Mouse (Mus musculus): ENCODE results near the gene Fam160b1. TPM values are rescaled to one million over a fixed set of nuclear protein-coding genes. Genes with fewer than 3 reads are reported as not detected.

Gene Fam160b1
- total RNA-seq, 2 experiments from 2014 or later, result 10.5 to 11.1 TPM

DNA sequence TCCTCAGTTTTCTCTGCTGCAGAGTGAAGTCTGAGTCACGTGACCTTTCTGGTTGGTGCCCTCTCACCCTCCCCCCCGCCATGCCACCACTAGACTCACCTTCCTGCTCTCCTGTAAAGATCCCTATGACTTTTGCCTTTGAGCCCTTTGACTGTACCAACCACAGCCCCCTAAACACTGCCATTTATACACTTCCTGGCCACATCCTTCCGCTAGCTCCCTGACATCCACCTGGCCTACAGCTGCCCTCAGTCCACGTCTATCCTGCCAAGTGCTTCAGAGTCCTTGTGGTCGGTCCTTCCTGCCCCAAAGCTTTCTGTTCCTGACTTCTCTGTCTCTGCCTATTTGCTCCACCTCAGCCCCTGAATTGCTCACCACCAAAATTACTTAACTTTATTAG is 16.6 kb upstream of the Fam160b1 start:
- DNase-seq, result no peak

DNA sequence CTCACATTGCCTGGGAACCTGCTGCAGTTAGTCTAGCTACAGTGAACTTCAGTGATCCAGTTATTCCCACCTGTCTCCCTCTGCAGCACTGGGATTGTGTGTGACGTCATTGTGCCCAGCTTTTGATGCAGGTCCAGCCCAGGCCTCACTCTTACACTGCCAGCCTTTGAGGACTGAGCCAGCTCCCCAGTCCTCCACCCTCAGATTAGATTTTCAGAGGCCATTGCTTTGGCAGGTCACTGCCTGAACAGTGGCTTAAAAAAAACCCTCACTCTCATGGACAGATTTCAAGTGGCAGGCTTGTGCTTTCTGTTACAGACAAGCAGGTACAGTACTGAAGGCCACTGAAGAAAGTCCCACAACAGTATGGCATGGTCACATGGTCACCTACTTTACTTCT is 15.8 kb upstream of the Fam160b1 start:
- DNase-seq, result peak in 1 of 2 experiments; percentile 50

DNA sequence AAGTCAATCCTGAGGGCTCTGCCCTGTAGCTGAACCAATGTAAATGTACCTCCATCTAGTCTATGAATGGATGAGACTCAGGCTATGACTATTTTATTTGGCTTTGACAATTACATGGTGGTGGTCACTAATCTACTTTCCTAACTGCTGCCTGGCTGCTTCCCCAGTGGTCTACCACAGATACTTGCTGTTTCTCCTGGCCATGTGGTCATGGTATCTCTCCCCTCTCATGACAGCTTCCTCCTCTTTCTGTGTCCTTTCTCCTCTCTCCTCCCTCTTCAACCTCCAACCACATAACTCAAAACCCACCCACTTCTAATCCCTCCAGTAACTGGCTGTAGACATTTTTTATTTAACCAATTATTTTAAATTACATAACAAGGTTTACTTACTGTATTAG is 11.4 kb upstream of the Fam160b1 start:
- DNase-seq, result no peak

DNA sequence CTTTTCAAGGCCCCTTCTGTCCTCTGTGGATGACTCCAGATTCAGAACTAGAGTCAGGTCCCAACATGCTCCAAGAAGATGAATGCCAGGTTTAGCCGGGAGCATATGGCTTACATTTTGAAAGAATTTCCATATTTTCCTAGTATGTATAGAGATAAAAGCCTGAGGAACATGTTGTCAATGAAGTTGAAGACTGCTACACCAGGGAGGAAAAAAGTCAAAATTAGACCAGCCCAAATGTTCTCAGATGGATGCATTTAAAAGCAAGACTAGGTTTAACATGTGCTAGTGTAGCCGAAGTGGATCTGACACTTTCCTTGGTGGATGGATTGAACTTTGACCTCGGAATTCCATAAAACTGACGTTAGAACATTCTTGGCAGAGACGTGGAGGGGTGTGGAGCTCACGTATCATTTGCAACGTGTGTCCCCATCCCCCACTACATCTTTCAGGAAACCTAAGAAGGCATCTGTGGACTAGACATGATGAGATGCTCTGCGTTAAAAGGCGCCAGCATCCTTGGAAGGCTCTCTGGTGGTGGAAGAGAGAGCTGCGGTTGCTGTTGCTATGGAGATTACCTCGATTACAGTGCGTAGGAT is 8.0 kb upstream of the Fam160b1 start:
- DNase-seq, result no peak

DNA sequence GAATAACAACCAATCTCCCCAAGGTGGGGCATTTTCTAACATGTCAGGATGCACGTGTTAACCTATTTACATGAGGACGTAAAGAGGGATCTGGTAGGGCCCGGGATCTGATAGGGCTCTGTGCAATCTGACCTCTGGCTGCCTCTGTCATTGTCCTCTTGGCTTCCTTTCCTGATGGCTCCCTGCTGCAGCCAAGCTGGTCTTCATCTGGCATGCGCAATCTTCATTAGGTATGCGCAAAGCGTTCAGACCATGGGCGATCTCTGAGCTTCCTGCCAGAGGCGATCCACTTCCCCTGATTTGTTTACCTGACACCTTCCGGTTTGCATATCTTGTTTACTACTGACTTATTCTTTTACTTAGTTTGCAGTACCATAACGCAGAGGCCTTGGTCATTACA is 7.3 kb upstream of the Fam160b1 start:
- DNase-seq, result no peak

DNA sequence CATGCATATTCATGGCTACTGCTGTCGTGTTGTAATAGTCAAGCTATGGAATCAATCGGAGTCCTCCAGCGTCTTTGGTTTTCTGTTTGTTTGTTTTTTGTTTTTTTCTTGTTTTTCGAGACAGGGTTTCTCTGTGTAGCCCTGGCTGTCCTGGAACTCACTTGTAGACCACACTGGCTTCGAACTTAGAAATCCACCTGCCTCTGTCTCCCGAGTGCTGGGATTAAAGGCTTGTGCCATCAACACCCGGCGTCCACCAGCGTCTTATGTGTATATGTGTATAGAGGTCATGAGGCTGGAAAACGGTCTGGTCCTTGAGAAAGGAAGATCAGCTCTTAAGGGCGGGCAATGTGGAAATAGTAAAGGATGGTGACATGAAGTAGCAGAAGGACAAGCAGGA is 6.4 kb upstream of the Fam160b1 start:
- DNase-seq, result no peak

DNA sequence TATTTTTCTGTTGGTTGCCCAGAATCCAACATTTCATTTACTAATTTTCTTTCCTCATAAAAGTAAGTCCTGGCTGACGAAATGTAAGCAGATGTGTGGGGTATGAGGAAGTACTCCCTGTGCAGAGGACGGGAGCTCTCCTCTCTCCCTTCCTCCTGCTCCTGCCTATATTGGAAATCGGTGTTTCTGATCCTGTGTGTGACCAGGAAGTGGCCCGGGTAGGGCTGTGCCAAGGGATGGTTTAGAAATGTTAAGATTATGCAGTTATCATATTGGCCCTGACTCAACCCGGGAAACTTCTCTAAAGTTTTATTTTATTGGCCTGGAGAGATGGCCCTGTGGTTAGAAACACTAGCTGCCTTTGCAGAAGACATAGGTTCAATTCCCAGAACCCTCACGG is 5.8 kb upstream of the Fam160b1 start:
- DNase-seq, result no peak

DNA sequence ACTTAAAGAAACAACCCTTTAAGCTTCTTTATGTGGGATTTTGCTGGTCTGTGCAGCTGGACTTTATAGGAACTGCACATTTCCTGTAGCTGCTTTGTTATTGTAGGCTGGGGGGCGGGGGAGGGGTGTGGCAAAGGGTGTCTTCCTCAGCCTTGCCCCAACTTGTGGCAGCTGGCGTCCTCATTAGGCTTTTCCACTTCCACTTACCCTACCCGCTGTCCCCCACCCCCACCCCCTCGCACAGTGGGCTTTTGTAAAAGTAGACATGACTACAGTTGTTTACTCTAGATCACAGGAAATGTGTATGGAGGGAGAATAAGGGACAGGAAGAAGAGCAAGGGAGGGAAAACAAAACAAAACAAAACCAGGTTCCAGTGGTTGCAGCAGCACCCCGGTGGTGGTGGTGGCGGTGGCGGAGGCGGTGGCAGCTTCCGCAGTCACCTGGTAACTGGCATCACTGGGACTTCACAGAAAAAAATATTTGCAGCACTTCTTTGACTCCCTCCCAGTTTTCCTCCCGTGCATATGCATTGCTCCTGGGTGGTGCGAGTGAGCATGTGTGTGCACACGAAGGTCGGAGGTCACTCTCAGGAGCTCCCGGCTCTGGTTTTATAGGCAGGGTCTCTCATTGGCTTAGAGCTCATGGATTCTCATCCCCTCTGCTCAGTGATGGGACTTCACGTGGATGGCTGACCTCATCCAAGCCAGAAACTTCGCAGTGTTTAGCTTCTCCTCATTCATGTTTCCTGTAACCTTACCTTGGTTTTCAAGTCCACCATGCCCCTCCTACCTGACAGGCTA is 4.8 kb upstream of the Fam160b1 start:
- DNase-seq, result peak; percentile 22 to 59

DNA sequence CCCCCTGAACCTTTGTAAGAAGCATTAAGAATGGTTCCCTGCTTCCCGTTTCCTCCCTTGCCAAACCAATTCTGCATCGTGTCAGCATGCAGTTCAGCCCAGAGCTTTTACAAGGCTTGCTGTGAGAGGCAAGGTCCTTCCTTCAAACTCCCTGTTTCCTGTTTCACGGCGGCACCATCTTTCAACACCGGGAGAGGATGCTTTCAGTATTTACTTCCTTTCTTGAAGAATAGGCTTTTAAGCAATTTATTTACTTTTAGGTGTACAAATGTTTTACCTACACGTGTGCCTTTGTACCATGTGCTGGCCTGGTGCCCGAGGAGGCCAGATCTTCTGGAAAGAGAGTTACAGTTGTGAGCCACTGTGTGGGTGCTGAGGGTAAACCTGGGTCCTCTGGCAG is 4.2 kb upstream of the Fam160b1 start:
- peak in 1 of 2 experiments; percentile 22 for DNase-seq

DNA sequence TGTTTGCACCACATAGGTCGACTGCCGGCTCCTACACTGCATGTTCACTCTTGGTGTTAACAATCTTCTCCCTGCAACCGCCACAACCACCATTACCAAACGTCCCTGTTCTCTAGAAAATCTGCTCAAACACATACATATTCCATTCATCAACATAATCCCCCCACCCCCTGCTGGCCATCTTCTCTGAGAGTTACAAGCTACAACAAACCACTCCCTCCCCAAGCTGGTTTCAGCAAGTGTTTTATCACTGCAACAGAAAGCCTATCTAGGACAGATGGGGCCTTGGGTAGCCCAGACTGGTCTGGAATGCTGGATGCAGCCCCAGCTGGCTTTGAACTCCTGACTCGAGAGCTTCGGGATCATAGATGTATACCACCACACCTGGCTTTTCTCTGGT is 3.2 kb upstream of the Fam160b1 start:
- DNase-seq, result no peak

DNA sequence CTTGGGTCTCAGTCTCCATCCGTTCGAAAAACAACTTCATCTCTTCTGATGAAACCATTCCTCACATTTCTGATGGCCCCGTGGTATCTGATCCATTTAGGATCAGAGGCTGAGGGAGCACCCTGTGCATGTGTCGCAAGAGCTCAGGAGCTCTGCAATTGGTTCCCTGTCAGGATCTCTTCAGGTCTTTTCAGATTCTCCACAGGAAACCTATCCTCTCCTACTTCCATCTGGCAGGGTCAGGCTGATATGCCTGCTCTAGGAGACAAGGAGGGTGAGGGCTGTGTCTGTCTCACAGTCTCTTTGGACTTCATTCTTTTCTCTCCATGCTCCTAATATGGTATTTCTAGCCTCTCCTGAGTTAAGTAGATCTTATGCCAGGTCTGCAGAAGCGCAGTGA is 2.7 kb upstream of the Fam160b1 start:
- no peak for DNase-seq

DNA sequence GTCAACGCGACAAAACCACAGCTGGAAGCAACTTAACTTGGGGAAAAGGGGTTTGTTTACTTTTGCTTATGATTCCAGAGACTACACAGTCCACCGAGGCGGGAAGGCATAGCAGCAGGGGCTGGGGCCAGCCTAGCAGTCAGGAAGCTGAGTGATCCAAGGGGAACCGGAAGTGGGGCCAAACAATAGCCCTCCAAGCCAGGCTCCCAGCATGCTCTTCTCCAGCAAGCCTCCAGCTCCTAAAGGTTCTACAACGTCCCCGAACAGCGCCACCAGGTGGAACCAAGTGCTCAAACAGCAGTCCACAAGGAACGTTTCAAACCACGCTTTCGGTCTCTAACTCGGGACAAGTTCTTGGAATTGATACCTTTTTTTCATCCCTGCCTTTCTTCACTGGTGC is 2.2 kb upstream of the Fam160b1 start:
- peak; percentile 85 to 91 for DNase-seq

DNA sequence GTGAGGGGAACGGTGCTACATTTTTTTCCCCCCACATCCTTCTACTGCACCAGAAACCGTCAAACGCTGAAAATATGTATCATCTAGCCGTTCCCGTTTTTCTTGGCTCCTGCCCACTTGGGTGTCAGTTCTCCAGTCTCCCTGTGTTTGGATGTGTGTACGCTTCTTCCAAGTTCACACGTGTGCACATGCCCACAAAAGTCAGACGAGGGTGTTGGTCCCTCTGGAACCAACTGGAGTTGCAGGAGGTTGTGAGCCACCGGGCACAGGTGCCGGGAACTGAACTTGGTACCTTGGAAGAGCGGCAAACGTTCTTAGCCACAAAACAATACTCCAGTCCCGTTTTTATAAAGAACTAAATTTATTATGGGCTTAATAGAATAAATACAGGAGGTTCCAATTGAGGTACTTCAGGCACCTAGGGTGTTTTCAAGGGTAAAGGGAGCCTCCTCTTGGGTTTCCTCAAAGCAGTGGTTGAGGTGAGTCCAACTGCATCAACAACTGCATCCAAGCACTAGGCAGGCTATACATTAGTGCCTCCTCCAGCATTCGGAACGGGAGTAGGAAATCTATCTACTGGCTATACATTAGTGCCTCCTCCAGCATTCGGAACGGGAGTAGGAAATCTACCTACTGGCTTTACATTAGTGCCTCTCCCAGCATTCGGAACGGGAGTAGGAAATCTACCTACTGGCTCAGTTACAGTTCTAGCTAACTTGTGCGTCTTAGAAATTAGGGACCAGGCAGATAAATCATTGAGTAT is 1.5 kb upstream of the Fam160b1 start:
- no peak for DNase-seq

DNA sequence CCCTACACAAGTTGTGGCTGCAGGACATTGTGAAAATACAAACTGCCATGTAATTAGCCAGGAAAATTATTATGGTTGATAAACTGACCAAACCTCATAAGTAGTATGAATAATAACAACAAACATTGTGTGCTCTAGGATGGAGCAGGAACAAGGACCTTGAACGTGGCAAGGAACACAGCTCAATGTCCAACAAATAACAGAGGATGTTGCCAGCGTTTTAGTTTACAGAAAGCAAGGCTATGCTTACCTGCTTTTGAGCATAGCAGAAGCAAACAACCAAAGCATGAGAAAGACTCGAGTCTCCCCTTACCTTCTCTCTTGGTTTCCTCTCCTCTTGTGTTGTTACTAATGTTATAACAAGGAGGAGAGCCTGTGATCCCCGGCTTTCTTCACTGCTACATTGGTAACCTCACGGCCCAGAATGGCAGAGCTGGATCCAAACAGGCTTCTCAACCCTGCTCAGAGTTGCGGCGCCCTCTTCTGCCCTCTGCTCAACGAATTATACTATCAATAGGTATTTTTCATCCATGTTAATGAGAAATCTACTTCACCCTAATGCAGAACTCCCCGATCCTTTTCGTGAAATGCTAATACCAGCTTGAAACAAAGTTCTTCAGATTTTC is 666 bp upstream of the Fam160b1 start:
- DNase-seq, result peak; percentile 44 to 53

DNA sequence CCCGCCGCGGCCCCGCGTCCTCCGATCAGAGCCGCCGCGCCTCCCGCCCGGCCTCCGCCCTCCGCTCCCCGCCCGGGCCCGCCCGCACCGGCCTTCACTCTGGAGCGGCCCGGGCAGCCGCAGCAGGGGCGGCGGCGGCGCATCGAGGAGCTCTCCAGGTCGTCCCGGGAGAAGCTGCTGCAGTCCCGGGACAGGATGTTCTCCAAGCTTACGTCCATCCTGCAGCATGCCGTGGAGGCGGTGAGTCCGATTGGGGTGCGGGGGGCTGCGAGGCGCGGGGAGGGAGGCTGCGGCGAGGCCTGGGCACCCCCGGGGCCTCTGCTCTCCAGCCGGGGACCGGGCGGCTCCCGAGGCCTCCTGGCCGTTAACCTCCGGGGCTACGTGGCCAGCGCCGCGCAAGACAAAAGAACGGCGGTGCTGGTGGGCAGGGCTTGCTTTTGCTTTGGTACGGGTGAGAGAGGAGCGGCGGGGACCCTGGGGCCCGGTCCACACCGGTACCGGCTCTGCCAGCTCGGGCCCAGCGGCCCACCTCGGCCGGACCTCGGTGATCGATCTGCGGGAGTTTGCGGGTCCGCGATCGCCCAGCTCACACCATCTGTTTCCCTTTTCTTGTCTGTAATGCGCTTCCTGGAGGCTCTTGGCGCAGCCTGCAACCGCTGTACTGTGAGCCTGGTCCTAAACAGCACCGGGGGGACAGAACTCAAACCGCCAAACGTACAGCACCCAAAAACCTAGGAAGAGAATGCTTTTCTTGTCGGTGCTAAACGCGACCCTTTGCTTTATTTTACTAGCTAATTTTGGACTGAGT is 855 bp downstream of the Fam160b1 start:
- DNase-seq, result peak; percentile 62 to 75

DNA sequence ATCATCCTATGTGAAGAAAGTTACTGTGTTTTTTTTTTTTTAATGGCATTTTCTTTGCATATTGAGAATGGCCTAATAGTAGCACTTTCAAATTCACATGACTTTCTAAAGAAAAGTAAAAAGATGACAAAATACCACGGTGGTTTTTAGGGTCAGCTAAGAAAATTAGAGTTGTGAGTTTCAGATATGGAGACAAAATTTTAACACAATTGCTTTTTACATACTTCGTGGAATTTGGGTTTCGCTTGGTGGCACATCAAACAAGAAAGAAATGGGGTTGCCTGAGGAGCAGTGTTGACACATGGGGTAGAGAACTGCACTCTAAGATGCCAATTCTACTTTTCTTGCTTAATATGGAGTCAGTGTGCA is 1.4 kb downstream of the Fam160b1 start:
- DNase-seq, result no peak

DNA sequence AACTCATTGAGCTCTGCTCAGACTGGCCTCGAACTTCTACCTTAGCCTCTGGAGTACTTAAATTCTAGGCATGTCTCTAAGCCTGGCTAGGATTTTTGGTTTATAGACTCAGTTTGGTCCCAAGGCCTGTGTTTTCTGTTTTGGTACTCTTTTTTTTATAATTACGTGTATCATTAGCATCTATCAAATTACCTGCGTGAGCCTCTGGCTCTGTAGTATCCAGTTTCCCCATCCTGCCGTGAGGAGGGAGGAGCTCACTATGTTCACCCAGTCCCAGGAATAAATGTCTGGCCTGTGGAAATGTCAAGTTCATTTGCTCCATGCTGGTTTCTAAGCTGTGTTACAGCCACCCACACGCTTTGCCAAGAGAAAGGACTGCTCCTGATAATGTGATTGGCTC is 2.1 kb downstream of the Fam160b1 start:
- DNase-seq, result no peak

DNA sequence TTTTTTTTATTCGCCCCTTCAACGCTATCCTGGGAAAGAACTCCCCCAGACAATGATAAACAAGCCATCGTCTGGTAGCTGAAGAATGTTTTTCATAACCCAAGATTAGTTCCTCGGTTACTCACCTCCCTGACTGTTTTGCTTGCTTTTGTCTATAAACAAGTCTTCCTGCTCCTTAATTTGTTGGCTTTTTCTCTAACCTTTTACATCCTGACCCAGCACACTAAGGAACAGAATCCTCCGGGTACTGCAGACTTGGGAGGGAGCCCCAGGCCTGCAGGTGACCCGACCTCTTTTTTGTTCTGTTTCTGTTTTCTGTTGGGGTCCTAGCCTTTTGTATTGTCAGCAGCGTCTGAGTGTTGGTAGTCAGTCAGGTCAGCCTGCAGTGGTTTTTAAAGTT is 2.6 kb downstream of the Fam160b1 start:
- DNase-seq, result no peak

DNA sequence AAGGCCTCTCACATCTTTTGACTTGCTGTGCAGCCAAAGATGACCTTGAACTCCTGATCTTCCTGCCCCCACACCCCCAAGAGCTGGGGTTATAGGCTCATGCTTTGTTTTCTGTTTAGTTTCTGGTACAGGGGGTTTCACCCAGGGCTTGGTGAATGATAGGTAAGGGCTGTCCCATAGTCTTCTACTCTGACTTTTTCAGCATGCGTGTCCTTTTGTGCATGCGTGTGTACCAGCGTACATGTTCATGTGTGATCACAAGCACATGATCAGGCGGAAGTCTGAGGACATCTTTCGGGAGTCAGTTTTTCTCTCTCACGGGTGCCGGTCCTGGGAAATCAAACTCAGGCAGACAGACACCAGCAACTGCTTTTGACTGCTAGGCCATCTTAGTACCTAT is 3.1 kb downstream of the Fam160b1 start:
- peak in 1 of 2 experiments; percentile 20 for DNase-seq

DNA sequence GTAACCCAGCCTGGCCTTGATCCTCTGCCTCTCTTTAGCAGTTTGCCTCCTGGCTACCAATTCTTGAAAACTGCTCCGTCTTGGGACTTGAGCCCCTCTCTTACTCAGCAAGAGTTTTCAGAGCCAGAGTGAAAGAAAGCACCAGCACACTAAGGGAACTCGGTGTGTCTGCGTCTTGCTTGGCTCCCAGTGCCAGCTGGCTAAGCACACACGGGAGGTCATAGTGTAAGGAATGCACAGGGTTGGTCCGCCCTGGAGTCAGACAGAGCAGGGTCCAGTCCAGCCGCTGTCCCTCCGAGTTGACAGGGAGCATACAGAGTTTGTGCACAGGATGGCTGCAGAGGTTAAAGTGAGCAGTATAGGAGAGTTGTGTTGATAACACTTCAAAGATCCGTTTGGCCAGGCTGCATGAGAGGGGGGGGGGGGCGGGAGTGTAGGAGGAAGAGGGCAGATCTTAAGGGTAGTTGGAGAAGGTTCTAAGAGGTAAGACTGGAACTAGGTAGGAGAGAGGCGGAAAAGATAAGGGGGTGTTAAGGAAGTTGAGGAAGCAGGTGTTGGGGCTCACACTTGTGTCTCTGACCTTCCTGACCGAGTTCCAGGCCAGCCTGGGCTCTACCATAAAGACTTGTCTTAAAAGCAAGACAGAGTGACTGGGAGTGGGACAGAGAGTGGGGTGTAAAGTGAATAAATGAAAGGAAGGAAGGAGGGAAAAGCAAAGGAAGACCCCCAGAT is 4.6 kb downstream of the Fam160b1 start:
- DNase-seq, result peak; percentile 69 to 82

DNA sequence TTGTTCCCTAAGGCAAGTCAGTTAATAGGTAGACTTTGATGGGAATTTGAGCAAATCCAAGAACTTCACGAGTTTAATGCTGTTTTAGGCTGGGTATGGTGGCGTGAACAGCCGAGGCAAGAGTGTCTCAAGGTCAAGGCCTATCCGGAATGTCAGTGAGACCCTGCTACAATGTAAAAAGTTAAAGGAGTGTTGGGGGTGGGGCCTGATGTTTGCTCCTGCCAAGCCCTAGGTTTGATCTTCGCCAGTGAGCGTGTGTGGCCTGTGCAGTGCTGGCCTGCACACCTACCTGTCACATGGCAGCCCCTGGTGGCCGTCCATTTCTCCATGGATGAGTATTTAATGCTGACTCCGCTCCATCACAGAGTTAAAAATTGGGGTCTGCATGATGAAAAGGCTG is 5.5 kb downstream of the Fam160b1 start:
- no peak for DNase-seq
